Mouse (Mus musculus) midbrain, postnatal 0 days (tissue): ENCODE measurements around the gene Wwox. TPM values are rescaled to one million over a fixed set of nuclear protein-coding genes. Genes with fewer than 3 reads are reported as not detected.

Source experiments
- ATAC-seq: fragments of 200-750 bp; cut with Nextera tagmentation; 2 replicates; pipeline ENCODE4 v1.8.0; 2017; ENCODE audit warnings: moderate number of reproducible peaks, mild to moderate bottlenecking, moderate TSS enrichment, moderate library complexity; ENCODE audit not compliant: low FRiP score
- DNase-seq: peaks from one replicate; pipeline ENCODE4 v3.0.0-alpha.2; 2015; ENCODE audit warnings: low spot score
- H3K27ac ChIP-seq: fragments of 300-500 bp; sonication (generic); 2 replicates; pipeline ENCODE4 v1.5.1; 2014; ENCODE audit warnings: low read depth, mild to moderate bottlenecking, low read length, mixed read lengths
- H3K27me3 ChIP-seq: fragments of 300-500 bp; sonication (generic); 2 replicates; pipeline ENCODE4 v1.6.1; 2014; ENCODE audit warnings: low read length, control low read depth, mixed read lengths; ENCODE audit not compliant: insufficient read depth
- H3K36me3 ChIP-seq: fragments of 300-500 bp; sonication (generic); 2 replicates; pipeline ENCODE4 v1.6.1; 2014; ENCODE audit warnings: low read length, control low read depth, mixed read lengths; ENCODE audit not compliant: insufficient read depth
- H3K4me1 ChIP-seq: fragments of 300-500 bp; sonication (generic); 2 replicates; pipeline ENCODE4 v1.6.1; 2014; ENCODE audit warnings: mild to moderate bottlenecking, control low read depth, antibody characterized with exemption, low read length, mixed read lengths; ENCODE audit not compliant: insufficient read depth
- H3K4me2 ChIP-seq: fragments of 300-500 bp; sonication (generic); 2 replicates; pipeline ENCODE4 v1.6.1; 2014; ENCODE audit warnings: low read depth, mild to moderate bottlenecking, low read length, mixed read lengths; ENCODE audit not compliant: poor library complexity, severe bottlenecking
- H3K4me3 ChIP-seq: fragments of 300-500 bp; sonication (generic); 2 replicates; pipeline ENCODE4 v1.5.1; 2014; ENCODE audit warnings: low read depth, mild to moderate bottlenecking, low read length, moderate library complexity
- H3K9ac ChIP-seq: fragments of 300-500 bp; sonication (generic); replicated peaks from 2 replicates; pipeline ENCODE4 v1.6.1; 2014; ENCODE audit warnings: mild to moderate bottlenecking, low read length, moderate library complexity, mixed read lengths; ENCODE audit not compliant: poor library complexity, severe bottlenecking
- H3K9me3 ChIP-seq: fragments of 300-500 bp; sonication (generic); 2 replicates; pipeline ENCODE4 v1.6.1; 2016; ENCODE audit warnings: low read length, control low read depth
- CTCF ChIP-seq: IDR thresholded peaks from 2 replicates; pipeline ENCODE4 v1.5.1; 2016; ENCODE audit warnings: antibody characterized with exemption, mild to moderate bottlenecking
- WGBS: fragments of 180-500 bp; shearing (Covaris S2); extraction: QIAGEN DNeasy Blood & Tissue Kit; methylation state at CpG from one replicate; pipeline ENCODE4 v1.1.7; 2014; 5-methylcytosine and 5-hydroxymethylcytosine counted together
- polyA plus RNA-seq: library from polyadenylated mRNA; unstranded; fragments of >200 nt; fragmentation: Nextera tagmentation; extraction: Ambion mirVana; gene quantifications from 2 replicates; pipeline ENCODE4 v1.2.1, GENCODE M21; 2015
- total RNA-seq: library from RNA; depleted of rRNA; stranded (reverse); fragments of >200 nt; gene quantifications from 2 replicates; pipeline ENCODE4 v1.2.3, GENCODE M21; 2014; rRNA removed

Gene Wwox
- total RNA-seq (14.5 and 15.4 TPM in 2 replicates), polyA plus RNA-seq (16.1 and 17.2 TPM in 2 replicates)

DNA sequence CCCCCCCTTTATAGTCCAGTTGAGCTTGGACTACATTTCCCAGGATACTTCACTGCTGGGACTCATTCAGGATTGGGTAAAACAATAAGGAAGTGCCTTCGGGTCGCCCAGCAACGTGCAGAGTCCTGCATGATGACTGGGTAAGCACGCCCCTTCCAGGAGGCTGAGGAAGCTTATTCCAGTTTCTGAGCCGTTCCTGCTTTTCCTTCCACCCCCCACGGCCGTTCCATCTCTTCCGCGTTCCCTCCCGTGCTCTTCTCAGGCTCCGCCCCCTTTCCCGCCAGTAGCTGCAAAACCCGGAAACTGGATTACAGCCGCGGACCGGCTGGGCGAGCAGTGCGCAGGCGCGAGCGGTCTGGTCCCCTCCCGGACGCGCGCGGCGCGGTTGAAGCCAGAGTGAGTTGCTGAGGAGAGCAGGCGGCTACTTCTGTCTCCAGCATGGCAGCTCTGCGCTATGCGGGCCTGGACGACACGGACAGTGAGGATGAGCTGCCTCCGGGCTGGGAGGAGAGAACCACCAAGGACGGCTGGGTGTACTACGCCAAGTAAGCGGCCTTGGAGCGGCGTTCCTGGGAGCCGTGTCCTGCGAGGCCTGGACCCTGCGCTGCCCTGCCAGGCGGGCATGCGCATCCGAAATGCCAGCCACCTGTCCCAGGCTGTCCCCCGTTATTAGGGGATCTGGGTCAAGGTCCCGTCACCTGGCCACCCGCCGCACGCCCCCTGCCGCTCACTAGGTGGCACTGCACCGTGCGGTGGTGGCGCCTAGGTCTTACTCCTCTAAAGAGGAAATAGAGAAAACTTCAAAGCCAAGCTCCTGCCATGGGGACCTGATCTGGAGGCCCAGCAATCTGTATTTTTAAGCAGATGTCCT, at the start of gene Wwox:
Gene Wwox (plus strand): TSS at position 322 of the 871 bp plus-strand sequence.
- peak within 1 kb of the TSS; percentile 71 for H3K4me3 ChIP-seq
- peak; percentile 99 for DNase-seq

DNA sequence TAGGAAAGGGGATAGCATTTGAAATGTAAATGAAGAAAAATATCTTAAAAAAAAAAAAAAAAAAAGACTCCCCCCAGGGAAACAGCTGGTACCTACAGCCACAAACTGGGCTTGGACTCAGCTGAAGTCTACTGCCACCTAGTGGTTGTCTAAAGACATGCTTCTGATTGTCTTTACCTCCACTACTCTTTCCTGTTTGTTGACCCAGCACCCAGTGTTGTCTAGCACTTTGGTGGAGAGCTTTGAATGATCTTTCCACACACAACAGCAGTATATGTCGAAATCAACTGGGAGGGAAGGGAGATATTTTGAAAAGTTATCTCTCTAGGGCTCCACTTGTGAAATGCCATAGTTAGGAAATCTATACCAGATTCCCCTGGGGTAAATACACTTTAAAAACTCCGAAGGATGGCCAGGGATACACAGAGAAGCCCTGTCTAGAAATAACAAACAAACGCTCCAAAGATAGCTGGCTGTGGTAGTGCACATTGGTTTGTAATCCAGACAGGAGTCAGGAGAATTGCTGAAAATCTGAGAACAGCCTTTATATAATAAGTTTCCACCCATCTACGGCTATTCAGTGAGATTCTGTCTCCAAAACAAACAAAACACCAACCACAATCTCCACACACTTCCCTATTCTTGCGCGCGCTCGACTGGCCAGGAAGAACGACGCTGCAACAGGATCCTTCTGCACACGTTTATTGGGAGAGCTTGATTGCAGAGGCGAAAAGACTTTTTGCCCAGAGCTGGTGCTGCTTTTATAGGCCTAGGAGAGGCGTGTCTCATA, 48.8 kb upstream of the Wwox start:
- H3K9ac ChIP-seq = no peak overlapping the region
- no peaks in the 10 kb centered on the region for H3K9me3 ChIP-seq
- no peaks in the 10 kb centered on the region for H3K36me3 ChIP-seq
- H3K4me3 ChIP-seq = no peak overlapping the region
- H3K4me2 ChIP-seq = no peak overlapping the region
- DNase-seq = peak; percentile 39
- no peak for ATAC-seq
- peak; percentile 62 for TF ChIP-seq CTCF
- H3K4me1 ChIP-seq = no peaks in the 10 kb centered on the region
- WGBS = 89% methylated on average over 11 of the region's 13 CpGs
- H3K27me3 ChIP-seq = no peaks in the 10 kb centered on the region
- no peak overlapping the region for H3K27ac ChIP-seq

More for the DNA sequence above, at the start of gene Wwox:
- Histone ChIP-seq H3K9me3 (no peaks in the 10 kb centered on the region), H3K27me3 (no peaks in the 10 kb centered on the region), H3K36me3 (no peaks in the 10 kb centered on the region), H3K27ac (peak within 1 kb of the TSS; percentile 74), H3K4me1 (peaks cover 3% of the 10 kb centered on the region; the same call in 1 of the 2 replicates), H3K9ac (peak within 1 kb of the TSS; percentile 63), H3K4me2 (peak within 1 kb of the TSS; percentile 87)
- ATAC-seq = peak; percentile 99
- WGBS = under 1% methylated on average over 54 of the region's 54 CpGs
- TF ChIP-seq CTCF = peak; percentile 82

DNA sequence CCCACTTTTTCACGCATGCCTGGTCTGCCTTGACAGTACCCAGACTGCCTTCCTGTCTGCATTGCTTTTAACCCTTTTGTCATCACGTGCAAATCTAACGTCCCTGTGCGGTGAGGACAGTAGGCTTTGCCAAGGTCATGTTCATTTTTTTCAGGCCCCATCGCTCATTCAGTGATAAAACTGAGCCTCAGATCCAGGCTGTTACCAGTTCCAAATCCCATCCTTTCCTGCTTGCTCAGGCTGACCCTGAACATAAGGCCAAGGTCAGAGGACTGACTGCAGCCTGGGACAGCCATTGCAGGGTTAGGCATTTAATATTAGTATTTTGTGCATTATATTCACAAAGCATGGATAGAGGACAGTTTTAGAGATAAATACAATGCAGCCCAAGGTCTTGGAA, 41.1 kb upstream of the Wwox start:
- WGBS = 94% methylated on average over 5 of the region's 5 CpGs
- Histone ChIP-seq H3K4me2 (no peak overlapping the region), H3K9me3 (no peaks in the 10 kb centered on the region), H3K27me3 (no peaks in the 10 kb centered on the region), H3K4me1 (no peaks in the 10 kb centered on the region), H3K27ac (no peak overlapping the region), H3K9ac (no peak overlapping the region), H3K36me3 (no peaks in the 10 kb centered on the region), H3K4me3 (no peak overlapping the region)
- ATAC-seq (no peak), DNase-seq (no peak)
- no peak for TF ChIP-seq CTCF

DNA sequence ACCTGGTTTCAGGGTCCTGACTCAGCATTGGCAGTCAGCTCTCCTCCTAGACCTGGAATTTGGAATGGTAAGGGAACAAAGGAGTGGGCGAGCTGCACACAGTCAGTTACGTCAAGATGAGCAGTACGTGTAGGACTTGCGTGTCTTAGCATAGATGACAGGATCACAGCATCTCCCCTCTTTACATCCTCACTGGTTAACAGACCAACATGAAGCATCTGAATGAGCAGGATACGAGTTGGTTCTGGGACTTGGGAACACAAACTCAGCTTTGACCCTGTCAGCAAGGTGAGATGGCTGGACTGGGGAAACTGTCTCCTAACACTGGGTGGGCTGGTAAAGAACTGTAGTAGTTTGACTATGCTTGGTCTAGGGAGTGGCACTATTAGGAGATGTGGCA, 40.2 kb upstream of the Wwox start:
- Histone ChIP-seq H3K36me3 (no peaks in the 10 kb centered on the region), H3K4me1 (no peaks in the 10 kb centered on the region), H3K27ac (no peak overlapping the region), H3K9me3 (no peaks in the 10 kb centered on the region), H3K27me3 (no peaks in the 10 kb centered on the region), H3K4me2 (no peak overlapping the region), H3K9ac (no peak overlapping the region), H3K4me3 (no peak overlapping the region)
- WGBS = 98% methylated on average over 5 of the region's 5 CpGs
- DNase-seq (no peak), ATAC-seq (no peak)
- TF ChIP-seq CTCF = no peak

DNA sequence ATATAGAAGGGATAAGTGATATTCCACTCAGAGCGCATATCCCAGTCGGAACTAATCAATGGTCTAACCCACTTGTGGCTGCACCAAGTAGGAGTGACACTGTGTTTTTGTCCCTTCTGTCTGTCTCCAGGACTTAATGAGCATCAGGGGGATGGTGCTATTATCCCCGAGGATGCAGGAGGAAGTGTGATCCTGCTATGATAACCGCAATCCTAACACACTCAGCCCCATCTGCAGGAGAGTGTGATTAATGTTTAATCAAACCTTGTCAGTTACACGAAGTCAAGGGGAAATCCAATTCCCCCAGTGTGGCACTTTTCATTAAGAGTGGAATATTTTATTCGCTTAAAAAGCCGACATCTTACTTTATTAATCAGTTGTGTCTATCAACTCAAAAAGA, 37.8 kb upstream of the Wwox start:
- no peak overlapping the region for H3K4me3 ChIP-seq
- H3K4me1 ChIP-seq = no peaks in the 10 kb centered on the region
- H3K27me3 ChIP-seq = no peaks in the 10 kb centered on the region
- WGBS = 38% methylated on average over 7 of the region's 7 CpGs
- DNase-seq (peak; percentile 24), ATAC-seq (no peak)
- H3K9me3 ChIP-seq = no peaks in the 10 kb centered on the region
- no peak overlapping the region for H3K4me2 ChIP-seq
- no peak overlapping the region for H3K9ac ChIP-seq
- no peak for TF ChIP-seq CTCF
- H3K36me3 ChIP-seq = no peaks in the 10 kb centered on the region
- no peak overlapping the region for H3K27ac ChIP-seq
